Mouse (Mus musculus) hematopoietic stem cell, adult 5-6 weeks (primary cell): Measurements from ENCODE around the gene Fli1. TPM values are rescaled to one million over a fixed set of nuclear protein-coding genes. Genes with fewer than 3 reads are reported as not detected.

Source experiments
- ATAC-seq, 2 experiments: fragments of 125-278 bp in 1 of 2; replicated peaks in 1 of 2; 2 replicates each; pipeline ENCODE4 v1.8.0; 2016 to 2017; ENCODE audit warnings: inconsistent platforms in 2 of 2, mild to moderate bottlenecking in 2 of 2, moderate number of reproducible peaks in 2 of 2, low read depth in 1 of 2, moderate TSS enrichment in 1 of 2; ENCODE audit not compliant: low FRiP score in 2 of 2, poor library complexity in 2 of 2, severe bottlenecking in 2 of 2, insufficient read depth in 1 of 2, low TSS enrichment in 1 of 2
- total RNA-seq: library from RNA; stranded (forward); fragments of 172-1452, 232-1000 nt; gene quantifications from 2 replicates; pipeline ENCODE4 v1.2.3, GENCODE M21; 2017

Fli1 gene
- total RNA-seq, 1 experiment from 2014 or later: 123 TPM

DNA sequence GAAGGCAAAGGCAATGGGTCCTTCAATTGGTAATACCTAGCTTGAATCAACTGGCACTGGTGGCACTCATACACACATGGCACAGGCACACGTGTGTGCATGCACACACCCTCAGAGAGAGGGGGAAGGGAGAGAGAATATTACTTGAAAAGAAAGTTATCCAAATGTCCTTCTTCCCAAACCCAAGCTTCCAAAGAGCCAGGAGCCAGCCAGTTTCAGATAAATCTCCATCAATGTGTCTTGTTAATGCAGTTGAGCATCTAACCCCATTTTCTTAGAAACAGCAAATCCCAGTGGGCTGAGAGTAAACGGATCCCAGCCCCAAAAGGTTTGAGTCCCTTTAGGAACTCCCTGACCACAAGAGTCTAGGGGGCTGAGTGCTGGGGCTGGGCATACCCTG is 29.2 kb downstream of the Fli1 start:
- no peak for ATAC-seq

- no peak for ATAC-seq
These were observed 32.0 kb downstream of the Fli1 start for GRCm38 (mm10) chr9:32510454-32511263.

DNA sequence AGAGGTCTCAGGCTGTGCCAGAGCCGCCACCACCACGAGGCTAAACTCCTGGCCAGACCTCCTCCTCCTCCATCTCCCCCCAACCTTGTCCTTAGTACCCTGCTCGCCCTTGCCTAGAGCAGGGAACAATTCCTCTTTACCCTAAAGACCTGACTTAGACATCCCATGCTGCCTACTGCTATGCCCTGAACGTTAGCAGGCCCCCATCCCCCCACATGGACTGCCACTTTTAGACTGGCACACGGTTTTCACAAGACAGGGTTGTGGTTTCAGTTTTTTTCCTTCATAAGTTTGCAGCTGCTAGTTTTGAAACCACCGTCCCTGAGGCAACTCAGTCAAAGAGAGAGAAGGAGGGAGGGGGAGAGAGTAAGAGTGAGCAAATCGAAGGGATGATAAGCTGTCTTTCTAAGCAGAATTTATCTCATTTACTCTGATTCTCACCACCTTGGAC is 32.9 kb downstream of the Fli1 start:
- peak; percentile 50 to 54 for ATAC-seq

DNA sequence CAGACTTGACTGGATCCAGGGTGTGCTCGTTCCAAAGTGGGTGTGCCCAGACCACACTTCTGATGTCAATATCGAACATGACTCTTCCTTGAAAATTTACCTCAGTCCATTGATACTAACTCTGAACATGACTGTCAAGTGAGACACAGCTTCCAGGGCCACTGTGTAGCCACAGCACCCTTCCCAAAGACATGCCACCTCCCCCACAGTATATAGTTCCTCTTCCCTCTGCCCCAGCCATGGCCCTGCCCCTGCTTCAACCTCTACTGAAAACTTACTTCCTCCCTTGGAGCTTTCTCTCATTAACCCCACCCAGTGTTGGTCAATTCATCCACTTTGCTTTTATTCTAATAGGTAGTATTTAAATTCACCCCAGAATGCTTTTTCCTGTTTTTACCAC is 34.0 kb downstream of the Fli1 start:
- peak; percentile 57 to 63 for ATAC-seq

DNA sequence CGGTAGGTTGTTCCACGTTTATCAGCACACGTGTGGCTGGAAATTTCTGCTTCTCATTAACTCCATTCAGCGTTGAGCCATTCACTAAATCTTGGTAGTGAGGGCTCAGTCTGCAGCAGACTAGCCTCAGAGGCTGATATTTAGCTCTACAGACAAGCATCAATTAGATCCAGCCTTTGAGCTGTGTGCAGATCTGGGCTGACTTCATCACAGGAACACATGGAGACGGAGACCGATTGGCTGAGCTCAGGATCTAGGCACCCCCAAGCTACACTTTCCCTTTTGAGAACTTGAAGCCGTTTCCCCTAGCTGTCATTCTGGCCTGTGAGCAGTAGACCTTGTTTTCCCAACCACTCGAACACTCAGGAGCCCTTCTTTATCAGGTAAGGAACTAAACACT is 34.5 kb downstream of the Fli1 start:
- ATAC-seq: no peak

DNA sequence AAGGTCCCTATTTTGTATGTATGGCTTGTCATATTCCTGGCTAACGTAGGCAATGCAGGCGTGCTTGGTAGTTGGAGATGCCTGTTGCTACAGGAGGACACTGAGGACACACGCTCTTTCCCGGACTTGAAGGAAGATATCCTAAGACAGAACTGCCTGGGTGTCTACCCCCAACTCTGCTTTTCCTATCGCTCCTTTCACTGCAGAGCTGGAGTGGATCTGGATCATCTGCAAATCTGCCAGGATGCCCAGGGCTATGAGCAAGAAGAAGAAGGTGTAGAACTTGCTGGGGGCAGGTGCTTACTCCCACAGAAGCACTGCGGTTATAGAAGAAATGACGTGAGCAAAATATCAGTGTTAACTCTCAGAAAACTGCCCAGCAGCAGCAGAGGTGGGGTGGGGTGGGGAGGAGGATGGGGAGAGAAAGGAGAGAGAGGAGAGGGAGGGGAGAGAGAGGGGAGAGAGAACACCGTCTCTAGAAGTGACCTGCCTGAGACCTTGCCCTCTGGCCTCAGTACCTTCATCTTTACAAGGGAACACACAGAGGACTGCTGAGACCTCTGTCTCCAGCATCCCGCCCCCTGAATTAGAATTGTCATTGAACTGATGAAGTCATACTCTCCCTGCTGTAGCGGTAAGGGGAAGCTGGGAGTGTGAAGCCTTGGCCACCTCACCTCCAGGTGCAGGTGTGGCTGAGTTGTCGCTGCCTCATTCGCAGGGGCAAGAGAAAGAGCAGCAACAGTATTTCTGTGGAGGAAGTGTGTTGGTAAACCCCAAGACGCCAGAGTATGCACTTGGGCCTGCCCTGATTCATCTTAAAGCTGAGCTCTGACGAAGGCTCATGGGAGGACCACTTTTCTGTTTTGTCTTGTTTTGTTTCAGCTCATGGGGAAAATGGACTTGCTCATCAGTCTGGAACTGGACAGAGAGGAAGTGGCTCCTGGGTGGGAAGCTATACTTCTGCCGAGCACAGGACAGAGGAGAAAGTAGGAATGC is 35.5 kb downstream of the Fli1 start:
- peak; percentile 14 to 26 for ATAC-seq

DNA sequence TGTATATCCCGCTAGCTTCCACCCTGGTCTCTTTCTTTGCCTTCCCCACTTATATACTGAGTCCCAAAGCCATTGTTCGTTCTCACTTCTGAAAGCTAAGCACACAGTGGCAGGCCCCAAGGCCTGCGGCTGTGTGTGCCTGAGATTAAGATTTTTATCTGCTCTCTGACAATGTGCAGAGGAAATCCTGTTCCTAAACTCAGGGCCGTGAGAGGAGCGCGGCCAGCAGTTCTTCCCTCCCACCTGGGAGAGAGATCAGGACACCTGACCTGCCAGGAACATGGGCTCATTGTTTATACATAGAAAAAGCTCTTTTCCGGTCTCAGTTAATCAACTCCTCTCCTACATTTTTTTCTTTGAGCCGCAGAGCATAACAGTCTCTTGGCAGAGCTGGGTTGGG is 36.5 kb downstream of the Fli1 start:
- ATAC-seq: peak; percentile 18 to 28

DNA sequence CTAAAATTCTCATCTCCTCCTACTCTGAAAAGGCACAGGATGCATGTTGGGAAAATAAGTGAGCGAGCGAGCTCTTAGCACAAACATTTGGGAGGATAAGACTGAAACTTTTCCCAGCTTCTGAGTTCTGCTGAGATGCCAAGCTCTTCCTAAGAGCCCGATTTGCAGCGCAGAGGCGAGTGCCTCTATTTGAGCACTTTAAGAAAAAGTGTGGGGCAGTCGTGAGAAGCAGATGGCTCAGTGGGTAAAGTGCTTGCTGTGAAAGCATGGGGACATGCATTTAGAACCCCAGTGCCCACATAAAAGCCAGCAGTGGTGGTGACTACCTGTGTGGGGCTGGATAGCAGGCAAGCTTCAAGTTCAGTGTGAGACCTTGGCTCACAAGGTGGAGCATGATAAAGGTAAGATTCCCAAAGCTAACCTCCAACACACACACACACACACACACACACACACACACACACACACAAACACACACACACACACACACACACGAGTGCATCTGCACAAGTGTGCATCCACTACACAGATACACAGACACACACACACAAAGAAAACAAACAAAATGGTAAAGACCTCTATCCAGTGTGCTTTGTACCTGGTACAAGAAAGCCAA is 37.1 kb downstream of the Fli1 start:
- no peak for ATAC-seq

- no peak for ATAC-seq
These were observed 38.6 kb downstream of the Fli1 start for GRCm38 (mm10) chr9:32503995-32504451.

DNA sequence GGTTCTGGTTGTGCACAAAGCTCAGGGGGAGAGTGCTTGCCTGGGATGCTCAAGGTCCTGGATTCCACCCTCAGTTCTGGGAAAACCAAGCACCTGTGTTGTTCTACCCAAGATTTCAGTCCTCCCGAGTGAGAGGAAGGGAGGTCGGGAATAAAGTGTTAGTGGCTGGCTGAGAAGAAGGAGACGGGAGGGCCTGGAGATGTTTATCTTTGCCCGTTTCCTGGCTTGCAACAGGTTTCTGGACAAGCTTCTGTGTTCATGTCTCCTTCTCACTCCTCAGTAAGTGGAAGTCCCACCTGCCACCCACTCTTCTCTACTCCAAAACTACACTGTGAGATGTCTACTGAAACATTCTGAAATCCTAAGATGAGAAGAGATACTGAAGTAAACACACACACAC is 39.2 kb downstream of the Fli1 start:
- ATAC-seq: no peak

DNA sequence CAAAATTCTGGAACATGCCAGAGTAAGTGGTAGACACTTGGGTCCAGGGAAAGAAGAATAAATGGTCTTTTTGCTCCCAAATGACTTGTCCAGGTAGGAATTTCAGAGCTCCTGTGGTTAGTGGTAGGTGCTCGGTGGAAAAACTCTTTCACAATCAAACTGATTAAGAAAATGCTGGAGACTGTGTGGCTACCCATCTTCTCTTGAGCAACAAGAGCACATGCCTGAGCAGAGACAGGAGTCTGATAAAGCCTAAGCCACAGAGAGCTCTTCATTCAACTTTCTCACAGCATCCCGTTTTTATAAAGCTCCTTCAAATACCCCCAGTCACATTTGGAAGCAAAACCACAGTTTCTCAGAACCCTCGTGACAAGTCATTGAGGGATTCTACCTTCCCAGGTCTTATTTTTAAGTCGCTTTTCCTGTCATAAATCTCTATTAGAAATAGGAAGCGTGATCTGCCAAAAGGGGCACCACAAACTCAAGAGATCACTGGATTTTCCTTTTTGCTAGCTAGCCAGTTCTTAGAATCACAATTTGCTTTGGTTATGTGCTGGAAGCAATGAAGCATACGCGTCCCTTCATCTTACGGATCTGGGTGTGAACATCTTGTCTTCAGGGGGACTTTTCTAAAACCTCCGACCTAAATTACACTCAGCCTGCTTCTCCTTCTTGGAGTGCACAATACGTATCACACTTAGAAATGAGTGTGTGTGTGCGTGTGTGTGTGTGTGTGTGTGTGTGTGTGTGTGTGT is 40.2 kb downstream of the Fli1 start:
- ATAC-seq: peak; percentile 4 to 9; a peak in 1 of 4 replicates

DNA sequence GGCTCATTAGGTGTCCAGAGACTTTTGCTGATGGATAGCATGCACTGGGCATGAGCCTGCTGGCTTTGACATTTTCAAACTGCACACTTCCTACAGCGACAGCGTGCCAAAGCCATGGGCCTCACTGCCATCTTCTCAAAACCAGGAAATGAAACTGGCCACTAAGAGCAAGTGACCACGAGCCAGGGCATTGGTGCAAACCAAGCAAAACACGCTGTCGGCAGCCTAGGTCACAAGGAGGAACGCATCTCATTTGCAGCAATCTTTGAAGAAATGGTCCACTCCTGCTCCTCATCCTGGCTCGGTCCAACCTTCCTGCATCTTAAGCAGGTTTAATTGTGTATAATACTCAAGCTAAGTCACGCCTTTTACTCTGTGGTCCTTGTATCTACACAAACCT is 41.8 kb downstream of the Fli1 start:
- peak in 1 of 2 experiments; percentile 26; a peak in 1 of 4 replicates for ATAC-seq

DNA sequence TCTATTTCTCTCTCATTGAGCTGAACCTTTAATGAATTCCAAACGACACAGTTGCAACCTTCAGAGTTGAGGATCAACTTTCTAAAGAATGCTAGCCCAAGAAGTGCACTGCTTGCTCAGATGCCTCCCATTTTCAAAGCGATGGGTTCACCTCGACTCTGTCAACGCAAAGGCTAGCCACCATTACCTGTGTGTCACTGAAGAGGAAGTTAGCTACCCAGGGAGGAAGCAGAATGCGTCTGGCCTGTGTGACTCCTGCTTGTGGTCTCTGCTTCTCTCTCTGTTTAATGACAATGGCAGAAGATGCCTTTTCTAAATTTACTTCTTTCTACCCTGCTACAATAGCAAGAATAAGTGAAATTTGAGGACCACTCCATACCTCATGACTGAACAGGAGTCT is 42.6 kb downstream of the Fli1 start:
- peak; percentile 68 to 77 for ATAC-seq

- no peak for ATAC-seq
These were observed 43.2 kb downstream of the Fli1 start for GRCm38 (mm10) chr9:32499469-32499868.

DNA sequence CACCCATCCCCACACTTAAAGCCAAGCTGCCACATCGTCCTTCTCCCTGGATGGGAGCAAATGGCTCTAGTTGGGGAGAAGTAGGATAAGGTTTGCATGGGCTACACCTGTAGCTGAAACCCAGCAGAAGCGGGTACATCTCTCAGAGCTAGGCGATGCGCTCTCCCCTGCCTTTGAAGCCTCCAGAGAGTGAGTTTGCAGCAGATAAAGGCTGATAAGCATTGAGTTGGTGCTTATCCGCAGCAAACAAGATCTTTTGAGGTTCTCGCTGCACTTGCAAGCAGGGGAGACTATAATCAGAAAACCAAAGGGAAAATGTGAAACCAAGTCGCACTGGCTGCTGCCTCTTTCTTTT is 47.0 kb downstream of the Fli1 start:
- ATAC-seq: no peak

DNA sequence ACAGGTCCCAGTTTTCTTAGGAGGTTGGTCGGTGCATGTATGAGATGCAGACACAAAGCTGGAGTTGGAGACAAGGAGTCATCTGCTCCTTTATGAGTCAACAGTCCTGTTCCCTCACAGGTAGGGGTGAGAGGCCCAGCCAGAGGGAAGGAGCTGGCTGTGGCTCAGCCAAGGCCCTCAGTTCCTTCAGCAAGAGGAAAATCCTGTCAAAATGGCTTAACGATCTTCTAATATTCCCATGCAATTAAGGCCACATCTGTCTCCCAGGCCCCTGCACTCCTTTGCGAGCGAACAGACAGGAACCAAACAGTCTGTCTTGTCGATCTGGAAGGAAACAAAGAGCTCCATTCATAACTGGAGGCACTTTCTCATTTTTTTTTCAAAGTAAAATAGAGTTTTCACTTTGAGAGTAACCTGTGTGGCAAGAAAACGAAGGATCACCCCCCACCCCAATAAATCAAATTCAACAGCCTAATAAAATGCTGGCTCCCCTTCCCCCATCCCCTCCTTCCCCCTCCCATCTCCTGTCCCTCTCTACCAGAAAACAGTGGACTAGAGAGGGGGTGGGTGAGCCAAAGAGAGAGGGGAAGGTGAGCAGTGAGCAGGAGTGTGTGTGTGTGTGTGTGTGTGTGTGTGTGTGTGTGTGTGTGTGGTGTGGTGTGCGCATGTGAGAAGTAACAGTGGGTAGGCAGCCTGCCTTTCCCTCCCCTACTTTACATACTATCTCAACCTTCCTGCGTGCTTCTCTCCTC is 47.6 kb downstream of the Fli1 start:
- ATAC-seq: no peak
